Mouse (Mus musculus): ENCODE measurements around the gene Gm9008. TPM values are rescaled to one million over a fixed set of nuclear protein-coding genes. Genes with fewer than 3 reads are reported as not detected.
"Not testable (repeated sequence)": the region's sequence is repeated elsewhere in the genome, so short reads cannot be mapped to it uniquely, and the experiment has no call there.

The Gm9008 gene
- polyA plus RNA-seq (2014; fragmentation: Nextera tagmentation; extraction: Ambion mirVana) = 0.38 and 0.42 TPM in 2 replicates

GRCm38 (mm10) chr6:76497054-76497835 is at the start of gene Gm9008:
TSS of gene Gm9008 (minus strand) at chr6:76497784.
- H3K27ac ChIP-seq (replicated peaks; ENCODE audit: low read depth, low read length); DNase-seq (ENCODE audit: low spot score); H3K9me3 ChIP-seq (ENCODE audit: control insufficient read depth, low read length); H3K4me3 ChIP-seq (ENCODE audit: low read depth, low read length); H3K9ac ChIP-seq (ENCODE audit: low read depth, low read length); H3K36me3 ChIP-seq (ENCODE audit: control insufficient read depth, insufficient read depth, low read length); H3K4me1 ChIP-seq (ENCODE audit: control insufficient read depth, insufficient read depth, low read length); ATAC-seq (ENCODE audit: low read depth); H3K4me2 ChIP-seq (ENCODE audit: low read depth, low read length); H3K27me3 ChIP-seq (replicated peaks; ENCODE audit: control insufficient read depth, insufficient read depth, low read length): not testable (repeated sequence)
- WGBS = 89% methylated on average over 17 of the region's 22 CpGs

- no peak overlapping the region for H3K9ac ChIP-seq (ENCODE audit: low read depth, low read length)
- no peak overlapping the region for H3K4me2 ChIP-seq (ENCODE audit: low read depth, low read length)
- DNase-seq (ENCODE audit: low spot score) (peak; percentile 51), ATAC-seq (ENCODE audit: low read depth) (peak; percentile 68; the same call in 1 of the 2 replicates)
- WGBS = 75% methylated on average over 4 of the region's 4 CpGs
- H3K27ac ChIP-seq (replicated peaks; ENCODE audit: low read depth, low read length) = no peak overlapping the region
- H3K36me3 ChIP-seq (ENCODE audit: control insufficient read depth, insufficient read depth, low read length) = no peaks in the 10 kb centered on the region
- H3K9me3 ChIP-seq (ENCODE audit: control insufficient read depth, low read length) = no peaks in the 10 kb centered on the region
- H3K4me1 ChIP-seq (ENCODE audit: control insufficient read depth, insufficient read depth, low read length) = no peaks in the 10 kb centered on the region
- no peak overlapping the region for H3K4me3 ChIP-seq (ENCODE audit: low read depth, low read length)
- no peaks in the 10 kb centered on the region for H3K27me3 ChIP-seq (replicated peaks; ENCODE audit: control insufficient read depth, insufficient read depth, low read length)
These were observed 24.5 kb upstream of the Gm9008 start for GRCm38 (mm10) chr6:76521975-76522641.

- no peaks in the 10 kb centered on the region for H3K27me3 ChIP-seq (replicated peaks; ENCODE audit: control insufficient read depth, insufficient read depth, low read length)
- no peak overlapping the region for H3K27ac ChIP-seq (replicated peaks; ENCODE audit: low read depth, low read length)
- DNase-seq (ENCODE audit: low spot score) = peak; percentile 14
- H3K9me3 ChIP-seq (ENCODE audit: control insufficient read depth, low read length) = no peaks in the 10 kb centered on the region
- peak; percentile 55; the same call in 1 of the 2 replicates for ATAC-seq (ENCODE audit: low read depth)
- H3K36me3 ChIP-seq (ENCODE audit: control insufficient read depth, insufficient read depth, low read length) = no peaks in the 10 kb centered on the region
- no peak overlapping the region for H3K4me2 ChIP-seq (ENCODE audit: low read depth, low read length)
- H3K4me3 ChIP-seq (ENCODE audit: low read depth, low read length) = no peak overlapping the region
- H3K9ac ChIP-seq (ENCODE audit: low read depth, low read length) = no peak overlapping the region
- no peaks in the 10 kb centered on the region for H3K4me1 ChIP-seq (ENCODE audit: control insufficient read depth, insufficient read depth, low read length)
These were observed 12.6 kb upstream of the Gm9008 start for GRCm38 (mm10) chr6:76510200-76510599.

- H3K4me2 ChIP-seq (ENCODE audit: low read depth, low read length); H3K4me3 ChIP-seq (ENCODE audit: low read depth, low read length); H3K27me3 ChIP-seq (replicated peaks; ENCODE audit: control insufficient read depth, insufficient read depth, low read length); H3K27ac ChIP-seq (replicated peaks; ENCODE audit: low read depth, low read length); ATAC-seq (ENCODE audit: low read depth); H3K4me1 ChIP-seq (ENCODE audit: control insufficient read depth, insufficient read depth, low read length); DNase-seq (ENCODE audit: low spot score); H3K9me3 ChIP-seq (ENCODE audit: control insufficient read depth, low read length); H3K36me3 ChIP-seq (ENCODE audit: control insufficient read depth, insufficient read depth, low read length); H3K9ac ChIP-seq (ENCODE audit: low read depth, low read length): not testable (repeated sequence)
- 90% methylated on average over 7 of the region's 12 CpGs for WGBS
These were observed 1.2 kb downstream of the Gm9008 start for GRCm38 (mm10) chr6:76496335-76496734.

- no peak for ATAC-seq (ENCODE audit: low read depth)
These were observed 29.4 kb downstream of the Gm9008 start for GRCm38 (mm10) chr6:76468194-76468593.

More at GRCm38 (mm10) chr6:76468194-76468593, 29.4 kb downstream of the Gm9008 start:
- H3K36me3 ChIP-seq (ENCODE audit: control insufficient read depth, insufficient read depth, low read length) = no peaks in the 10 kb centered on the region
- 29% methylated on average over 2 of the region's 2 CpGs for WGBS
- no peaks in the 10 kb centered on the region for H3K27me3 ChIP-seq (replicated peaks; ENCODE audit: control insufficient read depth, insufficient read depth, low read length)
- H3K4me1 ChIP-seq (ENCODE audit: control insufficient read depth, insufficient read depth, low read length) = no peaks in the 10 kb centered on the region
- no peak overlapping the region for H3K27ac ChIP-seq (replicated peaks; ENCODE audit: low read depth, low read length)
- H3K9ac ChIP-seq (ENCODE audit: low read depth, low read length) = no peak overlapping the region
- peak; percentile 31 for DNase-seq (ENCODE audit: low spot score)
- H3K9me3 ChIP-seq (ENCODE audit: control insufficient read depth, low read length) = no peaks in the 10 kb centered on the region
- H3K4me3 ChIP-seq (ENCODE audit: low read depth, low read length) = no peak overlapping the region
- no peak overlapping the region for H3K4me2 ChIP-seq (ENCODE audit: low read depth, low read length)

All from embryonic facial prominence, embryonic 14.5 days (tissue).